Mouse (Mus musculus): Measurements from ENCODE around the gene Plcb1. TPM values are rescaled to one million over a fixed set of nuclear protein-coding genes. Genes with fewer than 3 reads are reported as not detected.

Gene Plcb1
- total RNA-seq (2023): 0.09 TPM

GRCm38 (mm10) chr2:134785970-134786855, at the start of gene Plcb1:
Plcb1 (plus strand) TSS chr2:134786067.

Other genes starting within 250 kb of the Plcb1 start
- not detected for gene Hao1, start 231.7 kb upstream of the Plcb1 start, total RNA-seq (2023)
- 42.0 TPM for gene Tmx4, start 141.9 kb upstream of the Plcb1 start, total RNA-seq (2023)